Mouse (Mus musculus) gastrocnemius, adult 18-20 months (tissue): ENCODE data around the gene Nrp1. TPM values are rescaled to one million over a fixed set of nuclear protein-coding genes. Genes with fewer than 3 reads are reported as not detected.
A peak's percentile ranks its signal among the peaks of the same experiment; 100 is the strongest.

Experiments used
- DNase-seq: peaks from one replicate; pipeline ENCODE4 v3.0.0; 2021; ENCODE audit warnings: low spot score
- microRNA-seq: library from miRNA; unstranded; fragments of <30 nt; microRNA quantifications from one replicate; pipeline ENCODE4 v1.2.0, GENCODE M21; 2021
- total RNA-seq, 2 experiments: library from RNA; stranded (reverse); gene quantifications; 2 replicates each; pipeline ENCODE4 v1.2.3; 2021

Nrp1 gene
- total RNA-seq, 2 experiments from 2014 or later, result 23.7 to 29.0 TPM

- peak; percentile 64 for DNase-seq
These were observed 193.2 kb downstream of the Nrp1 start for GRCm38 (mm10) chr8:128551421-128552139.

Small RNA genes within 50 kb of the gene (microRNA-seq; reads per million reads assigned to microRNA genes)
- gene Mir1903, result 1.0 reads per million
